Mouse (Mus musculus): ENCODE measurements around the gene Rex1bd.

Rex1bd gene

DNA sequence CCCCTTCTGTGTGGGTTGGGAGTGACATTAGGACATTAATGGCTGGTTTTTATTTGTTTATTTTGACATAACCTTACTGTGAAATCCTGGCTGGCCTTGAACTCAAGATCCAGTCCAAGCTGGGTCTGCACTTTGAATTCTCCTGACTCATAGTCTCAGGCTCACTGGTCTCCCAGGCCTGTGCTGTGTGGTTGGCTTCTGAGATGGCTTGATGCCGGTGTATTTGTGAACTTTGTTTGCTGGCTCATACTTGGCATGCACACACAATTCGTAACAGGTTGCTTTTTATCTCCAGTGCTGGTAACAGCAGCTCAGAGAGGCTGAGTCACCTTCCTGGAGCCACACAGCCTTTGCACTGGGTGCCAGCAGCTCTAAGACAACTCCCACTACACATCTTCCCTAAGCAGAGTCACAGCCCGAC, 23.2 kb upstream of the Rex1bd start:
- peak; percentile 84 to 85 for DNase-seq (ENCODE audit: inconsistent age in 2 of 2, low spot score in 1 of 2)

DNA sequence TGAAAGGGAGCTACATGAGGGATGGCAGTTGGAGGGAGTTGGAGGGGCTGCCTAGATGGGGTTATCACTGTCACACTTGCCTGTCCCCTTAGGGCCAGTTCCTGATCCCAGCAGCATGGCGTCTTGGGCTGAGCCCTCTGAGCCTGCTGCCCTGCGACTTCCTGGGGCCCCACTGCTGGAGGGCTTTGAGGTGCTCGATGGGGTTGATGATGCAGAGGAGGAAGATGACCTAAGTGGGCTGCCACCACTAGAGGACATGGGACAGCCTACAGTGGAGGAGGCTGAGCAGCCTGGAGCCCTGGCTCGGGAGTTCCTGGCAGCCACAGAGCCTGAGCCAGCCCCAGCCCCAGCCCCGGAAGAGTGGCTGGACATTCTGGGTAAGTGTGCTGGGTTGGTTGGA, 22.7 kb upstream of the Rex1bd start:
- no peak for DNase-seq (ENCODE audit: inconsistent age in 2 of 2, low spot score in 1 of 2)

DNA sequence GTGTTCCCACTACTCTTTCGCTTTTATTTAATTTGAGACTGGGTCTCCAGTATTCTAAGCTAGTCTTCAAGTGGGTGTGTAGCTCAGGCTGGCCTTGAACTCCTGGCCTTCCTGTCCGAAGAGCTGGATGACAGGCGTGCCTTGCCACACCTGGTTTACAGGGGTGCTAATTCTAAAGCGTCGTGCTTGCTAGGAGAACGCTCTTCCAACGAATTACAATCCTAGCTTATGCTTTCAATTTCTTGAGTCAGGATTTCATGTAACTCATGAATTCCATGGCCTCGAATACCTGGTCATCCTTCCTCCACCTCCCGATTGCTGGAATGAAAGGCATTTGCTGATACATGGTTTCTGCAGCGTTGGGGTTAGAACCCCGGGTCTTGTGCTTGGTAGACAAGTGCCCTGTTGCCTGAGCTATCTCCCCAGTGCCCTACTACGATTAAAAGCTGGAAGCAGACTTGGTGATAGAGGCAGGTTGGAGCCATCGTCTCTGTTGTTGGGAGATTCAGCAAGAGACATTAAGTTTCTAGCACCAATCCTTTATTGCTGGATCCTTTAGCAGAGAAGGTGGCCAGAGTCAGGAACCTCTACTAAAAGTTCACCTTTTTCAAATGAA, 21.7 kb upstream of the Rex1bd start:
- peak in 1 of 2 experiments; percentile 65 for DNase-seq (ENCODE audit: inconsistent age in 2 of 2, low spot score in 1 of 2)

DNA sequence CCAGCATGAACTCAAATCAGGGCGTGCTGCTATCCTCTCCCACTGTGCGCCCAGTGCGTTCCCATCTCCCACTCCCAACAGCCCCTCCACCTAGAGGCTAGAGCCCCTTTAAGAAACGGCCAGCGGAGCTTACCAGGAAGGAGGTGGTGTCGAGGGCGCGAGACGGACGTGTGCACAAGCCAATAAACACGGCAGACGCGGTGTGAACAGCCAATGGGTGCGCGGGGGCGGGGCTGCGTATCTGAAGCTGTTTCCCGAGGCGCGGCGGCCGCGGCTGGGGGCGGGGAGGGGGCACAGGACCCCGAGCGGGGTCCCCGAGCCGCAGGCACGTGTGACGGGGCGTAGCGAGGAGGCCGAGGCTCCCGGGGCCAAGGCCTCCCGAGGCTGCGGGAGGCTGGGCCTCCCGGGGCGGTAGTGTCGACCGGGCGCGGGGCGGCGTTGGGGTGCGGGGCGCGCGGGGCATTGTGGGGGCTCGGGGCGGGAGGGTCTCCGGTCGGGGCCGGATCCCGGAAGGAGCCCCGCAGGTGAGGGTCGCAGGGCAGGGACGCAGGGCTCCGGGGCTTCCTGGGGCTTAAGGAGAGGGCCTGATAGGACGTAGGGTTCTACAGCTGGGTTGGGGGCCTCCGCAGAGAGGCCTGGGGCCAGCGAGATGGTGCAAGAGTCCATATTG, 21.1 kb upstream of the Rex1bd start, which contains the start of the genes Fkbp8 and Kxd1:
Gene Fkbp8, plus strand, starts transcription at position 213 of the 670 bp plus-strand sequence.
Gene Kxd1, minus strand, starts transcription at position 445 of the 670 bp plus-strand sequence.
- DNase-seq (ENCODE audit: inconsistent age in 2 of 2, low spot score in 1 of 2) = peak; percentile 97 to 100

DNA sequence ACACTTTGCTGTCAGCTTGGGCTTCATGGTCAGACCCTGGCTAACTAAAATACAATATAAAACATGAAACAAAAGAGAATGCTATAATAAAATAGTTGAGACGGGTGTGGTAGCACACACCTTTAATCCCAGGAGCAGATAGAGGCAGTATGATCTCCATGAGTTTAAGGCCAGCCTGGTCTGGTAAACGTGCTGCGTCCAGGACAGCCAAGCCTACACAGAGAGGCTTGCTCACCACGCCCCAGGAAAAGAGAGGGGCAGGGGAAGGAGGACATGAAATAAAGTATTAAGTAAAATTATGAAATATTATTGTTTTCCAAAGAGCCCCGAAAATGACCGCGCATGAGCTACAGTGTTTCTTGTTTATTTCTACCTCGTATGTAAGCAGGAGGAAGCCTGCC, 20.6 kb upstream of the Rex1bd start:
- no peak for DNase-seq (ENCODE audit: inconsistent age in 2 of 2, low spot score in 1 of 2)

DNA sequence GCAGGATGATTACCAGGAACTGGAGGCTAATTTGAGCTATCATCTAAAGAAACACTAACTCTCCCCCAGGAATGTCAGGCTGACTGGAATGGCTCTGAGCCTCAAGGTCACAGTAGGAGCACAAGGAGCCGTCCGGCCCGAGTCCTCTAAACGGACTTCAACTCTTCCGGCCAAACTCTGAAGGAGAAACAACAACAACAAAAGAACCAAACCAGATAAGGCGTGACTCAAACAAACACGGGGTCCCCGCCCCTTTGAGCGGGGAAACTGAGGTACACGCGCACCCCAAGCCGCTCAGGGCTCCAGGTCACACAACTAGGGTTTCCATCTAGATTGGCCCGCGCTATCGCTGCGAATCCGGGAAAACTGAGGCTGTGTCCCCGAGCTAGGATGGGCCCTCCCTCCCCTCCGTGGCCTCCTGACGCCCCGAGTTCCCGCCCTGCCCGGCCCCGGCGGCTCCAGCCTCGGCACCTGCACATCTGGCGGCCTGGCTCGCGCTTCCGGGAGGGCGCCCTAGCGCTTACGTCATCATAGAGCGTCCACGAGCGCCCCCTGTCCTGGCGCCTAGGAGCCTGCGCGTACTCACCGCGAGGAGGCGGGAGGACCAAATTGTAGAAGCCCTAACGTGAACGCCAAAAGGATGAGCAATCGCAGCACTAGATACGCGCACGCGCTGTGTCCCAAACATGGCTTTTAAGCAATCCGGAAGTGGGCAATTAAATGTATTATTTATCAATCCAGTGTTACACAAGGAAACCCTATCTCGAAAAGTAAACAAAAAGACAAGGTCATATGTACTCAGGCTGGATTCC, 16.2 kb upstream of the Rex1bd start:
- peak; percentile 97 to 98 for DNase-seq (ENCODE audit: inconsistent age in 2 of 2, low spot score in 1 of 2)

DNA sequence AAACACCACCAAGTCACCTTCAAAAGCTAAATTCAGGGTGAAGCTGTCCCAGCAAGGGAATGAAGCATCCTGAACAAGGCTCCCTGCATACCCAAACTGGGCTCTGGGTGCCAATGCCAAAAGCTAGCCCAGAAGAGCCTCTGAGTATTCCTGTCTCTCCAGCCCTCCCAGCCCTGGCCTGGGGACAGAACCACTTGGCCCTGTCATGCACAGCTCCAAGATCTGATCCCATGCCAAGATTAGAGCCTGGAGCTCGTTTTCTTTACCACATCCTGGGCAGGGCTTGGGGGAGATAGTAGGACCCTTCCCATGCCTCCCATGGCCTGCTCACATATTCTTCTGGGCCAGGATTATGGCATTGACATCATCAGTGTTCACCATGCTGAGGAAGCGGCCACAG, 13.1 kb upstream of the Rex1bd start:
- DNase-seq (ENCODE audit: inconsistent age in 2 of 2, low spot score in 1 of 2) = no peak

DNA sequence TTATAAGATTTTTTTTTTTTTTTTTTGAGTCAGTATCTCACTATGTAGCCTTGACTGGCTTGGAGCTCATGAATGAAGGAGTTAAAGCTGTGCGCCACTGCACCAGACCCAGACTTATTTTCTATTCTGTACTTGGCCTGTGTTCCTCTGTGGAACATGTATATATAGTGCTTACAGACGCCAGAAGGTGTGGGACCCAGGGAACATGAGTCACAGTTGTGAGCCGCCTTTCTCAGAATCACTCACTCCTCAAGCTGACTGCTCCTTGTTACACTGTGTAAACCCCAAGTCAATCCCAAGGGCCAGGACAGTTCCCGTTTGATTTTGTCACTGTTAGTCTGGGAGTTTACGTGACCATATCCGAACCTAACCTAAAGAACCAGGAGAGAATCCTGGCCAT, 12.5 kb upstream of the Rex1bd start:
- DNase-seq (ENCODE audit: inconsistent age in 2 of 2, low spot score in 1 of 2) = no peak

DNA sequence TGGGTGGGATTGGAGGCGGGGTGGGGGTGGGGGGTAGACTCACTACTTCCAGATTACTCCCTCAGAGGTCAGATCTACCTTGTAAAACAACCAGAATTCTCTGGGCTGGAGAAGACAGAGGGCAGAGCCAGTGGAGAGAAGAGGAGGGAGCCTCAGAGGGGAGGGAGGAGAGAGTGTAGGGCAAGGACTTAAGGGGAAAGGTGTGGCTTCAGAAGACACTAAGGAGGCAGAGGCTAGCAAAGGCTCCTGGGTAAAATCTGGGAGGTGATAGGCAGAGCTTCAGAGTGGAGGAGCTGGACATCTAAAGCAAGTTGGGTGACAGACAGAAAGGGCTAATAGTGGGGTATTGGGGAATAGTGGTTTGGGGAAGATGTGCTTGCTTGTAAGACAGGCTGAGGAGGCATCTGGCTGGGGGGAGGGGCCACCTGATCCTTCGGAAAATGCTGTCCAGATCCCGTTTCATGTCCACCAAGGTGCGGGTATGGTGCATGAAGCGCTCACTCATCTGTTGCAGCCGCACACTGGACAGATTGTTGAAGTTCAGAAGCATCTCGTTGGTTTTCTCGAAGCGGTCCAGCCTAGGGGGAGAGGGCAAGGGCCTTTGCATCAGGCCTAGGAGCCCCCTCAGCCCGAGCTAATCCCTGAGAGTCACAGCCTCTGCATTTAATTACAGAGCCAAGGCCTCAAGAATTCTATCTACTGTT, 11.5 kb upstream of the Rex1bd start:
- DNase-seq (ENCODE audit: inconsistent age in 2 of 2, low spot score in 1 of 2) = no peak

DNA sequence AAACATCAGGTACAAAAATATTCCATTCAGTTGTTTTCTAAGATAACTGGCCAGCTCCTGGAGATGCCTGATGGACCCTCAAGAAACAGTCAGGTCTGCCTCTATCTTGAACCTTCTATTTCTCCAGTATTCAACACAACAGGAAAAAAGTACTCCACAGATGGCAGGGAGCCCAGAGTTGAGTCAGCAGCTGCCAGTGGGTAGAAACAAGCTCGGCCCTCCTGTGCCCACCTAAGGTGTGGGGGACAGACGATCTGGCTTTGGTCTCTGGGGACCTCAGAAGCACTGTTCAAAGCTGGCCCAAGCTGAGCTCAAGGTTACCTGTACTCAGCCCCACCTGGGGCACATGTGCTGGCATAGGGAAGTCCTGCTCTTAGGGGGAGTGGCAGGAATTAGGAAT, 6.9 kb upstream of the Rex1bd start:
- DNase-seq (ENCODE audit: inconsistent age in 2 of 2, low spot score in 1 of 2) = peak; percentile 77 to 86

DNA sequence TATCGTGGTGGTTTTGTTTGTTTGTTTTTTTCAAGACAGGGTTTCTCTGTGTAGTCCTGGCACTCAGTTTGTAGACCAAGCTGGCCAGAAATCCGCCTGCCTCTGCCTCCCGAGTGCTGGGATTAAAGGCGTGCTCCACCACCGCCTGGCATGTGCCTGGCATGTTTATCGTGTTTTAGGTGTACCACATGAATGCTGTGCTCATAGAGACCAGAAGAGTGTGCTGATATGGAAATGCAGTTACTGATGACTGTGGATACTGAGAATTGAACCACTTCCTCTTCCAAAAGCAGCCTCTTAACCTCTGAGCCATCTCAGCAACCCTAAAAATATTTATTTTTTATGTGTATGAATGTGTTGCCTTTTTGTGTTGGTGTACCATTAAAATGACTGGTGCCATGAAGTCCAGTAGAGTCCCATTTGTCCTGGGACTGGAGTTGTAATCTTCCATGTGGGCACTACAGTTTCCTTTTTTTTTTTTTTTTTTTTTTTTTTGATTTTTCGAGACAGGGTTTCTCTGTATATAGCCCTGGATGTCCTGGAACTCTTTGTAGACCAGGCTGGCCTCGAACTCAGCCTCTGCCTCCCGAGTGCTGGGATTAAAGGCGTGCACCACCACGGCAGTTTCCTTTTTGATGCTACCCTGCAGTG, 5.8 kb upstream of the Rex1bd start:
- no peak for DNase-seq (ENCODE audit: inconsistent age in 2 of 2, low spot score in 1 of 2)

DNA sequence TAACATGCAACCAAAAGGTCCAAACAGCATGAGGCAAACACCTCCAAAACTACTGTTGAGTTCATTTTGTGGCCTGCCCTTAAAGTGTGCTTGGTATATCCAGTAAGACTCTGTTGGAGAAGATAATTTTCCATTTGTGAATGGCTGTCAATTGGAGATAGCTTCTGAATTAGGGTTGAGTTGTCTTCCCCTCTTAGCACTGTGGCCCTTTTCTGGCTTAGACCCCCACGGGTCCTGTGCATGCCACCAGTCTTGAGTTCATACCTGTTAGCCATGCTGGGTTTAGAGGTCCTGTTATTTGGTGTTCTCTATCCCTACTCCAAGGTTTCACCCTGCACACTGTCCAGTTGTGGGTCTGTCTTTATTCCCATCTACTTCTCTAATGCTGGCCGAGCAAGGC, 5.2 kb upstream of the Rex1bd start:
- no peak for DNase-seq (ENCODE audit: inconsistent age in 2 of 2, low spot score in 1 of 2)

DNA sequence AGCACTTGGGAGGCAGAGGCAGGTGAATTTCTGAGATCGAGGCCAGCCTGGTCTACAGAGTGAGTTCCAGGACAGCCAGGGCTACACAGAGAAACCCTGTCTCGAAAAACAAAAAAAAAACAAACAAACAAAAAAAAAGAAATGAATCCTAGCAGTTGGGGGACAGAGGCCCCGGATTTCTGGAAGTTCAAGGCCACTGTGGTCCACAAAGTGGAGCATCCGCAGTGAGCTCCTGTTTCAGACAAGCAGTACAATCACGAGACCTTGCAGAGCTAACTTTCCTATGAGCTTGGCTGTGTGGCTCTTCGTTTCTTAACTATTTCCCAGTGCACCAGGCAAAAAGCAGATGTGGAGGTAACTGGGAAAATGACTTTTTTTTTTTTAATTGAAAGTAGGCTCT, 4.6 kb upstream of the Rex1bd start:
- peak in 1 of 2 experiments; percentile 52 for DNase-seq (ENCODE audit: inconsistent age in 2 of 2, low spot score in 1 of 2)

DNA sequence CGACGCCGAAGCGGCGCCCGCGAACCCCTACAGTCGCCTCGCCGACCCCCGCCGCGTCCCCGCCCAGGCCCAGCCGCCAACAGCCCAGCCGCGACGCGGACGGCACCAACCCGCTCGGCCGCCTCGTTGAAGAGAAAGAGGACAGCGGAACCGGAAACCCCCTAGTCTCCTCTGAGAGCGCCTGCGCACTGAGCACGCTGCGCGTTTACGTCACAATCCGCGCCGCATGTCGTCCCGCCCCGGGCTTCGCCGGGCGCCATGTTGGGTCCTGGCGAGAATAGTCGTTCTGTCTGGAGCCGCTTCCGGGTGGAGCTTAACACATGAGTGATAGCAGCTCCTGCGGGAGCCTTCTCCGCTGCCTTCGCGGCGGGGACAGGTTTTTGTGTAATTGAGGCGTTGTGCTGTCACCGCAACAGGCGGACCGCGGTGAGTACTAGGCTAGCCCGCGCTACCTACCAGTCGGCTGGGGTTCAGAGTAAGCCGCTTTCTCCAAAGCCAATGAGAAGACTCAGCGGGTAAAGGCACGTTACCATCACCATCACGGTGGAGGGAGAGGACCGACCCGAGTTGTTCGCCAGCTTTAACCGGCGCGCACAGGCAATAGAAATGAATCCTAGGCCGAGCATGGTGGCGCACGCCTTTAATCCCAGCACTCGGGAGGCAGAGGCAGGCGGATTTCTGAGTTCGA, 3.8 kb upstream of the Rex1bd start, which contains the start of gene Uba52:
Gene Uba52, minus strand, starts transcription at position 574 of the 688 bp plus-strand sequence.
- DNase-seq (ENCODE audit: inconsistent age in 2 of 2, low spot score in 1 of 2) = peak; percentile 98 to 99

DNA sequence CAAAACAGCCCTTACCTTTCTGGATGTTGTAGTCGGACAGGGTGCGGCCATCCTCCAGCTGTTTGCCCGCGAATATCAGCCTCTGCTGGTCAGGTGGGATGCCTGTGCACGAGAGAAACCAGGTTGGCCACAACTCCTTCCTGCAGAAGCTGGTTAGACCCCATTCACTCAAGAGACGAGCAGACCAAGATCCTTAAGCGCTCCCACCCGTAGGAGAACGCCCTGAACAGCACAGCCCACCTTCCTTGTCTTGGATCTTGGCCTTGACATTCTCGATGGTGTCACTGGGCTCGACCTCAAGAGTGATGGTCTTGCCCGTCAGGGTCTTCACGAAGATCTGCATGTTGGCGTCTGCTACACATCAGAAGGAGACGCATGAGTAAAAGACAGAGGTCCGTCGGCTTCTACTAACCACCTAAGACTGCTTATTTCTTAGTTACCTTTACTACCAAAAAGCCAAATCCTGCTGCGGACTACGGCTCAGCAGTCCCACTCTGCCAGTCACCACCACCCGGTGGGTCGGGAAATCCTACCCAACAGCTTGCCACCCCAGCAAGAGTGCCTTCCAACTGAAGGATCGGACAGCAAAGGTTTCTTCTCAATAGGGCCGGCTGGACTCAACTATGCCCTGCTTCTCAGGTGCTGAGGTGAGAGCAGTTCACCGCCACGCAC, 2.9 kb upstream of the Rex1bd start:
- DNase-seq (ENCODE audit: inconsistent age in 2 of 2, low spot score in 1 of 2) = peak in 1 of 2 experiments; percentile 60

DNA sequence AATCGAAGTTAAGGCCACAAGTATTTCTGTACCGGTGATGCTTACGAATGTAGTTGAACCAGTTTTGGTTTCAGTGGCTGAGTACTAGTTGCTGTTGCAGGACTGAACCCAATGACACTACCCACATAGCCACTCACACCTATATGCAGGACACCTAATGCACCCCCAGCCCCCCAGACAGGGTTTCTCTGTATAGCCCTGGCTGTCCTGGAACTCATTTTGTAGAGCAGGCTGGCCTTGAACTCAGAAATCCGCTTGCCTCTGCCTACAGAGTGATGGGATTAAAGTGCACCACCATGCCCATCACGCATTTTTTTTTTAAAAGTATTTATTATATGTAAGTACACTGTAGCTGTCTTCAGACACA, 458 bp upstream of the Rex1bd start:
- peak in 1 of 2 experiments; percentile 62 for DNase-seq (ENCODE audit: inconsistent age in 2 of 2, low spot score in 1 of 2)

DNA sequence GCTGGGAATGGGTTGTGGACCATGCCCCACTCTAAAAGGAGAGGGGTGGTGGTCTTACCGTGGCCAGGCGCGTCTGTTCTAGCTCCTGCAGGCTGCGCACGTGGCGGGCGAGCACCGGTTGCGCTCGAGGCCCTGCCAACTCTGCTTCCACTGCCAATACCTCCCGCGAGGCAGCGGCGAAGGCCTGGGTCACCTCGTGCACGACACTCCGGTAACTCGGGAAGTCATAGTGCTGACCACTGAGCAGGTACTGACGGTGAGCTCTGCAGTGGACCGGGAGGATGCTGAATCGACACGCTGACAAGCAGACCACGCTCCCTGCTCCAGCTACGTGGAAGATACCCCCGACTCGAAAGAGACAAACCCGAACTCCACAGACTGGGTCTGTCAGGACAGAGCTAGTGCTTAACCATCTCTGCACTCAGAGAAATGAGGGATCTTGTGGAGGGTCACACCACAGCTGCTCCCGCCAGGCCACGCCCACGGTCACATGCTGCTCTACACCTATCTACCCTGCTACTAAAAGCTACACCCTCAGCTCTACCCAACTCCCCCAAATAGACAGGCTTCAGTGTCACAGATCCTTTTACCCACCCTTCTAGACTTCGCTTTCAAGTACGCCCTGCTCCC, 739 bp downstream of the Rex1bd start:
- DNase-seq (ENCODE audit: inconsistent age in 2 of 2, low spot score in 1 of 2) = peak in 1 of 2 experiments; percentile 57

DNA sequence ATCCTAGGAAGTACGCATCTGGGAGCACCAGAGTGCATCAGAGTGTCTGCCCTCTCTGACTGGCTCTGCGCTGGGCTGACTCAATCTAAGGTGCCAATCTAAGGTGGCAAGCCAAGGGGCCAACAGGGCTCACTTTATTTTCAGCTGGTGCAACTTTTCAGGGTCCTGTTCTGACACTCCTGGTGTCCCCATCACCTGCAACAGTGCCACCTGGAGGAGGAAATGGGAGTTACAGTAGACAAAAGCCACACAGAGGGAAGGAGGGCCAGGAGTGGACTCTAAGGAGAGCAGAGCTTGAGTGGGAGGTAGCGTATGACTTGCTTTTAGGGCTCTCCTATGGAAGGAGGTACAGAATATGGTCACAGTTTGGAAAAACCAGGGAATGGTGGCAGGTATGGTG, 1.7 kb downstream of the Rex1bd start:
- DNase-seq (ENCODE audit: inconsistent age in 2 of 2, low spot score in 1 of 2) = peak; percentile 74 to 93

DNA sequence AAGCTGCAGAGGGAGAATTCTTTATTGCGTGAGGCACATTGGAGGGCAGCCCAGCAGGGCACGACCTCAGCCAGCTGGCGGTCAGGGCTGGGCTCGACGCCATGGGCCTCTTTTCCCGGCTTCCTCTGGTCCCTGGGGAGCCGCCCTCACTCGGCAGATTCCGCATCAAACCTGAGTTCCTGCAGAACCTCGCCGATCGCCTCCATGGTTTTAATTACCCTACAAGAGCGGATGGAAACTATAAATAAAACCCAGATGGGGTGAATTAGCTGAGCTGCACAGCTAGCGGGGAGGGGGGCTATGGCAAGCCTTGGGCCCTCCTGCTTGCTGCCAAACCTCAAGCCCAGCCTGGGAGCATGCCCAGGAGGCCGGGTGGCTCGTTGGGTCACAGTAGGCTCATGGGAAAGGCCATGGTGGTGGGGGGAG, 2.2 kb downstream of the Rex1bd start:
- peak in 1 of 2 experiments; percentile 81 for DNase-seq (ENCODE audit: inconsistent age in 2 of 2, low spot score in 1 of 2)
